Mouse (Mus musculus): ENCODE measurements around the gene Zp3r. TPM values are rescaled to one million over a fixed set of nuclear protein-coding genes. Genes with fewer than 3 reads are reported as not detected.

Gene Zp3r
- polyA plus RNA-seq, 1 experiment = not detected

Other genes starting within 250 kb of the Zp3r start
- 0.14 TPM in 1 of 2 replicates, not detected in the other for gene Cd55b, start 206.6 kb downstream of the Zp3r start, polyA plus RNA-seq (2012; rRNA removed)
- 12.8 and 22.0 TPM in 2 replicates for gene Cd55, start 166.9 kb downstream of the Zp3r start, polyA plus RNA-seq (2012; rRNA removed)
- 2.5 and 3.6 TPM in 2 replicates for gene C4bp, start 32.0 kb upstream of the Zp3r start, polyA plus RNA-seq (2012; rRNA removed)
- gene Gm29427, start 86.2 kb upstream of the Zp3r start, polyA plus RNA-seq (2012; rRNA removed) = not detected in 2 replicates
- gene Yod1, start 87.7 kb upstream of the Zp3r start, polyA plus RNA-seq (2012; rRNA removed) = 1.1 and 2.7 TPM in 2 replicates
- 6.6 and 14.1 TPM in 2 replicates for gene Pfkfb2, start 99.6 kb upstream of the Zp3r start, polyA plus RNA-seq (2012; rRNA removed)
- gene AA986860, start 102.4 kb upstream of the Zp3r start, polyA plus RNA-seq (2012; rRNA removed) = 40.8 and 74.5 TPM in 2 replicates
- 1.7 and 2.3 TPM in 2 replicates for gene Fcamr, start 171.3 kb upstream of the Zp3r start, polyA plus RNA-seq (2012; rRNA removed)
- 748 and 1,411 TPM in 2 replicates for gene Pigr, start 197.1 kb upstream of the Zp3r start, polyA plus RNA-seq (2012; rRNA removed)
- 9.5 and 20.8 TPM in 2 replicates for gene Fcmr, start 236.0 kb upstream of the Zp3r start, polyA plus RNA-seq (2012; rRNA removed)